Mouse (Mus musculus): Measurements from ENCODE around the gene Gm4869. TPM values are rescaled to one million over a fixed set of nuclear protein-coding genes. Genes with fewer than 3 reads are reported as not detected.

Gene Gm4869
- not detected for polyA plus RNA-seq (2017; shearing (Covaris generic))

GRCm38 (mm10) chr5:140445345-140445744, at the start of gene Gm4869:
Gene Gm4869 (plus strand): TSS chr5:140445645.

GRCm38 (mm10) chr5:140418489-140419441, 26.7 kb upstream of the Gm4869 start, which contains the start of gene Eif3b:
Gene Eif3b (plus strand): TSS chr5:140419328.

GRCm38 (mm10) chr5:140505208-140505780, 59.8 kb downstream of the Gm4869 start, which contains the start of gene Chst12:
Gene Chst12 (plus strand): TSS chr5:140505550.

Other genes with a start within 250 kb of the Gm4869 start
- gene Mad1l1, start 124.1 kb upstream of the Gm4869 start, polyA plus RNA-seq (2017; shearing (Covaris generic)) = 31.6 TPM
- 25.4 TPM for gene Nudt1, start 124.0 kb upstream of the Gm4869 start, polyA plus RNA-seq (2017; shearing (Covaris generic))
- 17.2 TPM for gene Mrm2, start 113.7 kb upstream of the Gm4869 start, polyA plus RNA-seq (2017; shearing (Covaris generic))
- 1.9 TPM for gene Snx8, start 56.4 kb upstream of the Gm4869 start, polyA plus RNA-seq (2017; shearing (Covaris generic))
- gene Eif3b, start 26.3 kb upstream of the Gm4869 start, polyA plus RNA-seq (2017; shearing (Covaris generic)) = 47.0 TPM
- 37.5 TPM for gene Chst12, start 59.9 kb downstream of the Gm4869 start, polyA plus RNA-seq (2017; shearing (Covaris generic))
- 2.5 TPM for gene Grifin, start 119.4 kb downstream of the Gm4869 start, polyA plus RNA-seq (2017; shearing (Covaris generic))
- gene Lfng, start 161.7 kb downstream of the Gm4869 start, polyA plus RNA-seq (2017; shearing (Covaris generic)) = 94.1 TPM
- gene Ttyh3, start 203.4 kb downstream of the Gm4869 start, polyA plus RNA-seq (2017; shearing (Covaris generic)) = 4.4 TPM

All from activated CD4-positive, CD25-positive, alpha-beta regulatory T cell, adult 9 weeks (primary cell).